Mouse (Mus musculus): ENCODE measurements around the gene Tipin.
"Not testable (repeated sequence)": the region's sequence is repeated elsewhere in the genome, so short reads cannot be mapped to it uniquely, and the experiment has no call there.

Tipin gene

GRCm38 (mm10) chr9:64281105-64281780 lies at the start of gene Tipin:
Gene Tipin (plus strand): TSS chr9:64281581.
- DNase-seq = peak; percentile 97

DNA sequence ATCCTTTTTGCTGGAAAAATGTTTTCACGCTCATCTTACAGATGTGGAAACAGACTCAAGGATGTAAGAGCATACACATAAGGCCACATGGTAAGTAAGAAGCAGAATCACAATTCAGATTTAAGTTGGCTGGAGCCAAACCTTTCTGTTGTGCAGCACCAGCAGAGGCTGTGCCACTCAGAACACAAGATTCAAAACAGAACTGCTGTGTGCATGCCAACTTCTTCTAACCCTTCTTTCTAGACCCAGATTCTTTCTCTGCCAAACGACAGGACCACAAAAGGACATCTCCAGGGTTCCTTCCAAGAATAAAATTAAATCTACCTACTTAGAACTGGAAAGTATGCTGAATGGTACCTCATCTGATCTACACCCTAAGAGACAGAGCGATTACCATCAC lies 49.7 kb upstream of the Tipin start:
- DNase-seq = no peak

DNA sequence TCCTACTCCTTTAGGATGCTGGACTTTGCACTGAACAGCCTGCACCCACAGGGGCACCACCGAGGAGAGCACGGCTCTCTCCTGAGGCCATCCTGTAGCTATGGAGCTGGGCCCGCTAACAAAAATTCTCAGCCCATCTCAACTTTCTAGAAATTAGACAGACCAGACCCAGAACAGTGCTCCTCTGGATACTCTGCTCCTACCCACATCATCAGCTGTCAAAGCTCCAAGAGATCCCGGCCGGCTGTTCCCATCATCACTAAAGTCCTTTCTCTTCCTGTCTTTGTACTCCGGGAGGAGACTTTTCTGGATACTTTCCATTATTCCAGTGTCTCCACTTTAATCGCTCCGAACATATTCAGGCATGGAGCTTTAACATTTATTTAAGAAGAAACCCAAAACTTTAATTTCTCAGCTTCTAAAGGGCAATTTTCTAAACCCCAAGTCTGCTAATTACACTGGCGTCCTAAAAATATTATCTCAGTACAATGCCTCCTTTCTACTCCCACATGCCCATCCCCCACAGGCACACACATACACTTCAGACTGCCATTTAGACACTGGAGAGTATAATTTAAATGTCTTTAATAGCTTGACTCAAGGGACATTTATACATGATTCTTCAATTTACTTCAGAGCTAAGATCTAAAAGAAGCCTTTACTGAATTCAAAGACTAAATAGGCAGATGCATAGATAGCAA lies 49.0 kb upstream of the Tipin start:
- no peak for DNase-seq

DNA sequence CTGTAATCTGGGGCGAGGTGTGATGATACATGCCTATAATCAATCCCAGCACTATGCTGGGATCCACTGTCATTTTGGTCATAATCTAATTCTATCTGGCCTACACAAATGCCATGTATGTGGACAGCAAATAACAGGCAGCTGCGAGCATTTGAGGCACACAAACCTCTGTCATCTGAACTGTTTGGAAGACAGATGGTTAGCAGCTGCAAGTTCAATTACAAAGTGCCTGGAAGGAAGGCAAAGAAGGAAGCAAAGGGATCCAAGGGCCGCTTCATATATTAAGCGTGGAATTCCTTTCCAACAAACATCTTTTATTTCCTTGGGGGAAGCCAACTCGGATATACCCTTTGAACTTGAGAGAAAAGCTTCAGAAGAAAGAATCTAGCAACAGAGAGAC lies 47.7 kb upstream of the Tipin start:
- DNase-seq = no peak

DNA sequence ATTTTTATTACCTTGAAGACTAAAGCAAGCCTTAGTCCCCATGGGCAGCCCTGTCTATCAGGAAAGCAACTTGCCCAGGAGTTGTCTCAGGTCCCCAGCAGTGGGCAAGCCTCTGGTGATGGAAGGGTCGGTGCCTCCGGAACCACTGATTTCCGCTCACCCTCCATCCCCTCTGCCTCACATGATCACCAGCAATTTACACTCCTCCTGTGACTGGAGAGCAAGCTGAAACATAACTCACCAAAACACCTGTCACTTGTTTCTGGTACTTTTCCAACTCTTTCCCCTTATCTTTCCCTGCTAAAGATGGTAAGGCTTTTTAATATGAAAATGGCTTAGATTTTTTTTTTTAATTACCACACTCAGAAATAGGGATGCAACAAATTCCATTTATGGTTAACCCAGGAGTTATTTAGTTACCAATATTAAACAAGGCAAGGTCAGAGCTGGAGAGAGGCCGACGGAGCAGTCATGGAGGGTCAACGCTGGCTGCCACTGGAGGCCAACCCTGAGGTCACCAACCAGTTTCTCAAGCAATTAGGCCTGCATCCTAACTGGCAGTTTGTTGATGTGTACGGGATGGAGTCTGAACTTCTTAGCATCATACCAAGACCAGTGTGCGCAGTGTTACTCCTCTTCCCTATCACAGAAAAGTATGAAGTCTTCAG lies 46.5 kb upstream of the Tipin start, which contains the start of gene Uchl4:
Gene Uchl4 (plus strand): TSS at position 434 of the 668 bp plus-strand sequence.
- no peak for DNase-seq

GRCm38 (mm10) chr9:64236056-64236455 lies 45.3 kb upstream of the Tipin start:
- DNase-seq = no peak

- DNase-seq = no peak
These were observed 41.3 kb upstream of the Tipin start for GRCm38 (mm10) chr9:64240116-64240515.

DNA sequence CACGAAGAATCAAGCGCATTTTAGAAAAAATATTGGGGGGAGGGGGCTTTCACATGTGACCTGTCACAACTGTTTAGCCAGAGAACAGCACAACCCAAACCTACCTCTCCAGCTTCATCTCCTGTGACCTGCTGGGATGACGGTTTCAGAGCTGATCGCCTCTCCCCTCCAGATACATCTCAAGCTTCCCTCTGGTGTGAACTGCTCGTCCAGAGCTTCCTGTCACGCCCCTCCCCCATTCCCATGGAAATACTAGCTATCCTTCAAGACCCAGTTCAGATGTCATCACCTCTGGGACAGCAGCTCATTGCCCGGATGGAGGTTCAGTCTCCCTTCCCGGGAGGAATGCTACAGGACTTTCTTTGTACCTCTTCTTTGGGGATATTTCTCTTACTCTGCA lies 40.7 kb upstream of the Tipin start:
- no peak for DNase-seq

GRCm38 (mm10) chr9:64242381-64242831 lies 39.0 kb upstream of the Tipin start:
- DNase-seq = no peak

GRCm38 (mm10) chr9:64249371-64249770 lies 32.0 kb upstream of the Tipin start:
- peak; percentile 39 for DNase-seq

DNA sequence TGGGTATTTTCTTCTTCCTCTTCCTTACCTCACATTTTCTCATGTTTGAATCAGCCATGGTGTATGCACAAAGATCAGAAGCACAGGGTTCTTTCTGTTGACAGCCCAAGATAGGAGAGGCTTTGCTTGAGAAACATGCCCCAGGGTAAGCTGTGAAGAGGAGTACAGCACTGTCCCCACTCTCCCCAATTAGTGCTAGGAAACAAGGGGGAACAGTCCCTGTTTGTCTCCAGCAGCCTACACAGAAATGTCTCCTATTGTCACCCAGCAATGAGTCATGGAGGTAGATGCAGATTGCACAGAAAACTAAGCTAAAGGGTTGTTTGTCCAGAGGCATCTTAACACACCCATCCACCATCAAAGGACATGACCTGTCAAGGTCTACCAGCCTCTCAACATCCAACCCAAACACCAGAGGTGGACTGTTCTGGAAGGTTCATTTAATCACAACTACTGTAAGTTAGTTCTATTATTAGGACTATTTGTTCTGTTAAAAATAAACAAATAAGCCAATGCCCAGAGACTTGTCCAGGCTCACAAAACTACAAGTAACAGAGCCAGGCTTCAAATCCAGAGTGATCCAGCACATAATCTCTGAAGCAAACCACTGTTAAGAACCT lies 31.2 kb upstream of the Tipin start:
- DNase-seq = no peak

DNA sequence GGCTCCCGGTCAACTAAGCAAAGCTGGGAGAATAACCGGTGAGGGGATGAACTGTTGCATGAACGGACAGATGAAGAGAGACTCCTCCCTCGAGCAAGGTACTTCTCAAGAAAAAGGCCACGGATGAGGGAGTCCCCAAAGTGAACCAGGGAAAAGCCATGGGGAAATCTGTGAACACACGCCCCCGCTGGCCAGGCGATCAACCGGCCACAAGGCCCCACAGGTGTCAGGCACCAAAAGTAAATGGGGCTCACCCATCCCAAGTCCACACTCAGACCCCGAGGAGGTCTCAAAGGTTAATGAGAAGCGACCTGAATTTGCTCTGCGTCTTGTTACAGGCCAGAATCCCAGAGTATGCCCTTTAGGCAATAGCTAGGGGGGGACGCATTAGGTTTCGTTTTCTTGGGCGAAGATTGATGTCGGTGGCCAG lies 28.8 kb upstream of the Tipin start:
- peak; percentile 18 for DNase-seq

GRCm38 (mm10) chr9:64253021-64253904 lies 28.1 kb upstream of the Tipin start, which contains the start of gene Map2k1:
Gene Map2k1 (minus strand): TSS chr9:64253631.
- DNase-seq = peak; percentile 100

GRCm38 (mm10) chr9:64255422-64255821 lies 26.0 kb upstream of the Tipin start:
- no peak for DNase-seq

- DNase-seq = no peak
These were observed 25.2 kb upstream of the Tipin start for GRCm38 (mm10) chr9:64256204-64256603.

DNA sequence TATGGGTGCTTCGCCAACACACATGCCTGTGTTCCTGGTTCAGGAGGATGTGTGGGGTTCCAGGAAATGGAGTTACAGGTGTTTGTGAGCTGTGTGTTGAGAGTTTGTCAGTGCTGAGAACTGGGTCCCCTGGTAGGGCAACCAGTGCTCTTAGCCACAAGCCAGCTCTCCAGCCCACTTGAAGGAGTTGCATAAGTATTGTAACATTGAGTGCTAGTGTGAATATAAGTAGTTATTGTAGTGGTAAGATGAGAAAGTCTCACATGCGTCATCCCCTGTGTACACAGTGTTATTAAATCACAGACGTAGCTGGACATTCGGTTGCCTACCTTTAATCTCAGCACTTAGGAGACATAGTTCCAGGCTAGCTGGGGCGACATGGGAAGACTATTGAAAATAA lies 21.5 kb upstream of the Tipin start:
- DNase-seq = no peak

DNA sequence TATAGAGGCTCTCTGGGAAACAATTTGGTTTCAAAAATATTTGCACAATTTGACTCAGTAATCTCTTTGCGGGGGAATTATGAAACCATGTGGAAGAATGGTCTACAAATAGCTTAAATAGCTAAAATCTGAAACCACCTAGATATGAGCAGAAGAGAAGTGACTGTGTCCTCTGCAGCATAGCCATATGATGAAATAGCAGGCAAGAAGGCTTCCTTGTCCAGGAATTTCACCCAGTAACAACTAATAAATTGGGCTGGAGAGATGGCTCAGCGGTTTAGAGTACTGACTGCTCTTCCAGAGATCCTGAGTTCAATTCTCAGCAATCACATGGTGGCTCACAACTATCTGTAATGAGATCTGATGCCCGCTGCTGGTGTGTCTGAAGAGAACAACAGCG lies 20.4 kb upstream of the Tipin start:
- no peak for DNase-seq

DNA sequence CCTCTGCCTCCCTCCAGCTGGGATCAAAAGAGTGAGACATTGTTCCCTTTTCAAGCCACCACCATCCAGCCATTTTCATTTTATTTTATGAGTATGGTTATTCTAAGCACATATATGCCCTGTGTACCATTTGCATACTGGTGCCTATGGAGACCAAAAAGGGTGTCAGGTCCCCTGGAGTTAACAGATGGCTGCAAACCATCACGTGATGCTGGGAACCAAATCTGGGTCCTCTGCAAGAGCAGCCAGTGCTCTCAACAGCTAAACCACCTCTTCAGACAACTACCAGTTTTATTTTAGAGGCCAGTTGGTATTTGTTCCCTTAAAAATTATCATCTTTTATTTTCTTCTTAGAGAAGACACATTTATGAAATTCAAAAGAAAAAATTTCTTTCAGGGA lies 16.6 kb upstream of the Tipin start:
- no peak for DNase-seq

GRCm38 (mm10) chr9:64267231-64267630 lies 14.2 kb upstream of the Tipin start:
- no peak for DNase-seq

- no peak for DNase-seq
These were observed 13.2 kb upstream of the Tipin start for GRCm38 (mm10) chr9:64268196-64268595.

DNA sequence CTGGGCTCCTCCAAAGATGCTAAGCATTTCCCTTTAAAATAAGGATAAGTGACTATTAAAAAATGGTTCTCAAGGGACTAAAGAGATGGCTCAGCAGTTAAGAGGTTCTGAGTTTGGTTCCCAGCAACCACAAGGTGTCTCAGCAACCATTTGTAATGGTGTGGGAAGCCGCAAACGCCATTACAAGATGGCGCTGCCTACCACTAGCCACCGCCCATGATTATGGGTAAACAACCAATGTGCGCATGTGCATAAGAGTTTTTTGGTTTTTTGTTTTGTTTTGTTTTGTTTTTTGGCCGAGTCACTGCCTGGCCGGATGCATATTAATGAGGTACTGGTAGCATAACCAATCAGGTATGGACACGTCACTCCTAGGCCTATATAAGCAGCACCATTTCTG lies 12.5 kb upstream of the Tipin start:
- DNase-seq = not testable (repeated sequence)

- no peak for DNase-seq
These were observed 10.1 kb upstream of the Tipin start for GRCm38 (mm10) chr9:64271249-64271648.

All from thymus, postnatal 14 days (tissue).